Mouse (Mus musculus) kidney, embryonic 16.5 days (tissue): ENCODE measurements at regions not wholly inside any gene's neighbourhood (a gene's known extent, or its start where the extent isn't known, plus 50 kb on each side); places are given as distances from the start of the nearest gene placed in this dataset.
A peak's percentile ranks its signal among the peaks of the same experiment; 100 is the strongest.

Experiments
- ATAC-seq: fragments of 200-750 bp; cut with Nextera tagmentation; 2 replicates; pipeline ENCODE4 v1.8.0; 2017; ENCODE audit warnings: moderate TSS enrichment; ENCODE audit not compliant: low FRiP score, low TSS enrichment
- H3K27ac ChIP-seq: fragments of 300-500 bp; sonication (generic); 2 replicates; pipeline ENCODE4 v1.5.1; 2014; ENCODE audit warnings: low read length
- H3K27me3 ChIP-seq: fragments of 300-500 bp; sonication (generic); 2 replicates; pipeline ENCODE4 v1.6.1; 2014; ENCODE audit warnings: low read length, control low read depth, mixed read lengths; ENCODE audit not compliant: insufficient read depth
- H3K36me3 ChIP-seq: fragments of 300-500 bp; sonication (generic); 2 replicates; pipeline ENCODE4 v1.6.1; 2014; ENCODE audit warnings: low read length, control low read depth, mixed read lengths; ENCODE audit not compliant: insufficient read depth
- H3K4me1 ChIP-seq: fragments of 300-500 bp; sonication (generic); 2 replicates; pipeline ENCODE4 v1.6.1; 2014; ENCODE audit warnings: low read length, control low read depth, mixed read lengths; ENCODE audit not compliant: insufficient read depth
- H3K4me2 ChIP-seq: fragments of 300-500 bp; sonication (generic); replicated peaks from 2 replicates; pipeline ENCODE4 v1.6.1; 2014; ENCODE audit warnings: low read depth, low read length
- H3K4me3 ChIP-seq: fragments of 300-500 bp; sonication (generic); 2 replicates; pipeline ENCODE4 v1.5.1; 2014; ENCODE audit warnings: mild to moderate bottlenecking, low read length
- H3K9ac ChIP-seq: fragments of 300-500 bp; sonication (generic); replicated peaks from 2 replicates; pipeline ENCODE4 v1.6.1; 2014; ENCODE audit warnings: low read length
- H3K9me3 ChIP-seq: fragments of 300-500 bp; sonication (generic); 2 replicates; pipeline ENCODE4 v1.6.1; 2016; ENCODE audit warnings: low read length, control low read depth
- WGBS: fragments of 180-500 bp; shearing (Covaris S2); extraction: QIAGEN DNeasy Blood & Tissue Kit; methylation state at CpG from one replicate; pipeline ENCODE4 v1.1.7; 2014; 5-methylcytosine and 5-hydroxymethylcytosine counted together

DNA sequence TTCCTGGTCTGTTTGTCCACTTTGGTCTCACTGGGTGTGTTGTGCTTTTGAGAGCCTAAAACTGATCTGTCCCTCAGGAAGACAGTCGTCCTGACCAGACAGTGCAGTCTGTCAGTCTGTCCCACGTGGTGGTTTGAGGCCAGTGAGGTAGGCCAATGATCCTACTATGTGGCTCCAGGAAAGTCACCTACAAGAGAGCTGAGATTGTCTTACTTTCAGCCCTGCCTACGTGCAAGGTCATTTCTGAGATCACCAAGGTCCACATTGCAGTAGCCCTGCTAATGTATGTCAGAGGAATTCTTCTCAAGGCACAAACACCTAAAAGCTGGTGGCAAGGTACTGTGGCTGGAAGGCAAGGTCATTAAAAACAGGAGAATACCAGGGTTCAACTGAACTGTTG lies 53.9 kb upstream of the Armc2 start:
- 46% methylated on average over 3 of the region's 3 CpGs for WGBS
- no peaks in the 10 kb centered on the region for H3K9me3 ChIP-seq
- no peak for ATAC-seq
- H3K4me1 ChIP-seq: peaks cover 11% of the 10 kb centered on the region; the same call in 1 of the 2 replicates
- no peak overlapping the region for H3K27ac ChIP-seq
- H3K9ac ChIP-seq: no peak overlapping the region
- no peaks in the 10 kb centered on the region for H3K36me3 ChIP-seq
- no peaks in the 10 kb centered on the region for H3K27me3 ChIP-seq
- H3K4me3 ChIP-seq: no peak overlapping the region
- no peak overlapping the region for H3K4me2 ChIP-seq

DNA sequence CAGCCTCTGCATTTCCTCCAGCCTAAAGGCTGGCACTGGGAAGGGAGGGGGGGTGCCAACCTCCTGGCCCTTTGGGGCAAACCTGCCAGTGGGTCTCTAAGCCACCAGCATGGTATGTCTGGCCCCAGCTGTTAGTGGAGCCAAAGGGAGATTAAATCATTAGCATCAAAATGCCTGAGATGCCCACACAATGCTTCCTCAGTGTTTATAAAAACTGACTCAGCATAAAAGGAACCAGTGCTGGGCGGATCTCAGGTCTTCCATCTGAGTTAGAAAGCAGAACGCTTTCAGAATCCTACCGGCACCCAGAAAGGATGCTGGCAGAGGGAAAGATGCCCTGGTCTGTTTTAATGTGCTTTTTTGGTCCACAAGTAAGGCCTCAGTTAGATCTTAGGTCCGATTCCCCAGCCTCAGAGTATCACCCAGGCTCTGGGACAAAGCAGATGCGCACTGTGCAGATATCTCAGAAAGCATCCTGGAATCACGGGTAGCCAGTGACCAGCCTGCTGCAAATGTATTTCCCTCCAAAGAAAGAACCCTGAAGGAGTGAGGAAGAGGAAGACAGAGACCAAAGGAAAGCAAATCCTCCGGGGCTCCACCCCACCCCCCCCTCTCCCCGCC lies 53.3 kb upstream of the Armc2 start:
- no peak overlapping the region for H3K4me3 ChIP-seq
- no peaks in the 10 kb centered on the region for H3K9me3 ChIP-seq
- no peaks in the 10 kb centered on the region for H3K36me3 ChIP-seq
- H3K27me3 ChIP-seq: no peaks in the 10 kb centered on the region
- no peak overlapping the region for H3K4me2 ChIP-seq
- WGBS: 44% methylated on average over 8 of the region's 8 CpGs
- no peak for ATAC-seq
- H3K27ac ChIP-seq: no peak overlapping the region
- H3K9ac ChIP-seq: no peak overlapping the region
- peaks cover 11% of the 10 kb centered on the region; the same call in 1 of the 2 replicates for H3K4me1 ChIP-seq

DNA sequence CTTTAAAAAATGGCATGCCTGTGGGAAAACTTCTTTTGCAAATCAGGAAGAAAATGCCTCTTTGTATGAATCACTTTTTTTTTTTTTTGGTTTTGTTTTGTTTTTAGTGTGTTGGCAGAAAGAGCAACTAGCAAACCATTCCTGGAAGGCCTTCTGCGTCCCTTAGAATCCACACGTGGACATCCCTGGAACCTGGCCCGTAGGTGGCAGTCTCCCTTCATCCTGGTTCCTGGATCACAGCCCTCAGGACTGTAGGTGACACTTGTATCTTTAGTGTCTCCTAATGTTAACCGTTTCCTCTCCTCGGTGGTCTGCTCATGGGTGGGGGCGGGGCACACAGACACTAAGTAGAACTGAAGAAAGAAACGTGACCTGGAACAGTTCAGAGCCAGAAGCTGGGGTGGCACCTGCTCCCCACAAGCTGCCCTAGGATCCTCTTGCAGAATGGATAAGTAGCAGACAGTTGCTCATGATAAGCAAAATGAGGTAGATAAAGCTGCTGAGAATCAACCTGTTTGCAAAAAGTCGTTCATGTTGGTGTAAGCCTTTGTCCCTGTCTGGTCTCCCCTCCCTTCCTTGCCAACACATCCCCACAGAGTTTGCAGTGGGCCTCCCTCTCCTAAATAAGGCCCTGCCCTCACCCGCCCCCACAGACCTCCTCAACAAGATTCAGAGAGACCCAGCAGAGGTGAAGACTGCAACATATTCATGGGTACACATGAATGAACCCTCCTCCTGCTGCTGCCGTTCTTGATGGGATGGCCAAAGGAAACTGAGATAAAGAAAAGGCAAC lies 52.6 kb upstream of the Armc2 start:
- Histone ChIP-seq H3K4me1 (peaks cover 11% of the 10 kb centered on the region; the same call in 1 of the 2 replicates), H3K27me3 (no peaks in the 10 kb centered on the region), H3K36me3 (no peaks in the 10 kb centered on the region), H3K9me3 (no peaks in the 10 kb centered on the region), H3K27ac (no peak overlapping the region), H3K4me2 (no peak overlapping the region), H3K4me3 (no peak overlapping the region), H3K9ac (no peak overlapping the region)
- WGBS: 29% methylated on average over 10 of the region's 10 CpGs
- peak; percentile 59 for ATAC-seq

DNA sequence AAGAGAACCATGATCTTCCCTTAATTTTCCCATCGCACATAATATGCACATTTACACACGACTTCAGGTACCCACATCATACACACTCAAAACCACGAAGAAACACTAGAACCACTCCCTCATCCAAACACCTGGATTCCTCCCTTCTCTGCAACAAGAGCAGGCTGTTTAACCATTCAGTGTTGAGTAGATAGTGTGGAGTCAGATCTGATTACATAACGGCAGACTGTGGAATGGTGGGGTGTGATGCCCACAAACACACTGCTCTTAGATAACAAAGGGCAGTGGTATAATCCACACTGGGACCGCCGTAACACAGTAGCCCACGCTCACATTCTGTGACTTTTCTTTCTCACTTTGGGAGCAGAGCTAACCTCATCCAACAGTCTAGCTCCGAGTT lies 51.5 kb upstream of the Armc2 start:
- no peak for ATAC-seq
- Histone ChIP-seq H3K36me3 (no peaks in the 10 kb centered on the region), H3K9ac (no peak overlapping the region), H3K9me3 (no peaks in the 10 kb centered on the region), H3K4me3 (no peak overlapping the region), H3K27me3 (no peaks in the 10 kb centered on the region), H3K4me1 (peaks cover 11% of the 10 kb centered on the region; the same call in 1 of the 2 replicates), H3K27ac (no peak overlapping the region), H3K4me2 (no peak overlapping the region)
- WGBS: 85% methylated on average over 8 of the region's 8 CpGs

DNA sequence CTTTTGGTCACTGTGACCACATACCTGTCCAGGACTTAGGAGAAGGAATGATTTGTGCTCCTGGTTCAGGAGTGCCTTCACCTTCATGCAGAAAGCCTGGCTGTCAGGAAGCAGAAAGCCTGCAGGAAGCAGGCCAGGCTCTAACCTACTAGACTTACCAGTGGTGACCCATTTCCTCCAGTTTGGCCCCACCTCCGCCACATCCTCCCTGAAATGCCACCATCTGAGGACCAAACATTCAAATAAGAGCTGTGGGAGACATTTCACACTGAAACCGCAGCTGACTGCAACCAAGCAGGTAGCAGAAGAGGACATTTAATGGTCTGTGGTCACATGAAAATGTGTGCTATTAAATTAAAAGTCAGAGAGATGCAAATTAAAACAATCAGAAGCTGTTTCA lies 50.3 kb upstream of the Armc2 start:
- 68% methylated on average over 2 of the region's 2 CpGs for WGBS
- no peaks in the 10 kb centered on the region for H3K36me3 ChIP-seq
- H3K27me3 ChIP-seq: no peaks in the 10 kb centered on the region
- no peak overlapping the region for H3K4me2 ChIP-seq
- no peak overlapping the region for H3K9ac ChIP-seq
- no peak overlapping the region for H3K27ac ChIP-seq
- H3K4me1 ChIP-seq: peaks cover 11% of the 10 kb centered on the region; the same call in 1 of the 2 replicates
- H3K4me3 ChIP-seq: no peak overlapping the region
- H3K9me3 ChIP-seq: no peaks in the 10 kb centered on the region
- ATAC-seq: no peak
